ENCODE assay signal across 16 mouse cellular contexts in genomic region chr5:36096046-36096445, GRCm38 (mm10).
DNase-seq lines count a peak whose midpoint lies in the region.
"Had no signal": no experiment of that assay in that cellular context is flagged by ENCODE, and none has a peak within 500 bp of the region (broad histone marks: within the 10 kb centered on the region; RNA-seq: fewer than 3 reads in every experiment).

No protein-coding gene starts in this region.

- peak; percentile 57 to 71 for DNase-seq in cerebellum, postnatal 10 days
- DNase-seq in cerebellum, adult 8-10 months = no peak
- peak; percentile 40 for DNase-seq in gastrocnemius, postnatal 10 days
- DNase-seq in gastrocnemius, postnatal 36 days = no peak
- peak; percentile 18 for DNase-seq in lung, postnatal 10 days
- no peak for DNase-seq in lung, adult 18-20 months
- DNase-seq in right cerebral cortex, postnatal 4 days = peak; percentile 19
- no peak for DNase-seq in right cerebral cortex, adult 2 months (ENCODE audit: low spot score in 2 of 2)
- DNase-seq: adrenal gland, adult 8-10 months; heart, adult 11 months; kidney, postnatal 4 days; layer of hippocampus, adult 9-11 months; liver, postnatal 0 days; lung, postnatal 14 days; right cerebral cortex, adult 18-20 months; thymus, postnatal 36 days had no signal

- intact Hi-C loops in gastrocnemius, postnatal 36 days (cut with DNase I) = no loop called here

Comparison
In these comparisons a context has a peak if more than half of its experiments do, and no peak if none do; other contexts are left out.
1. DNase-seq: peak in cerebellum, postnatal 10 days (2 of 2), gastrocnemius, postnatal 10 days (single experiment), lung, postnatal 10 days (single experiment) and right cerebral cortex, postnatal 4 days (single experiment); none in cerebellum, adult 8-10 months (single experiment), gastrocnemius, postnatal 36 days (0 of 2), lung, adult 18-20 months (0 of 2) and right cerebral cortex, adult 2 months (0 of 2).